Mouse (Mus musculus) limb, embryonic 13.5 days (tissue): Measurements from ENCODE around the gene Olfr94. TPM values are rescaled to one million over a fixed set of nuclear protein-coding genes. Genes with fewer than 3 reads are reported as not detected.
"Not testable (repeated sequence)": the region's sequence is repeated elsewhere in the genome, so short reads cannot be mapped to it uniquely, and the experiment has no call there.

Experiments used
- ATAC-seq: fragments of 200-750 bp; cut with Nextera tagmentation; 2 replicates; pipeline ENCODE4 v1.8.0; 2017; ENCODE audit warnings: low read depth, moderate number of reproducible peaks, moderate TSS enrichment; ENCODE audit not compliant: low FRiP score
- H3K27ac ChIP-seq: fragments of 300-500 bp; sonication (generic); 2 replicates; pipeline ENCODE4 v1.5.1; 2015; ENCODE audit warnings: inconsistent platforms, mild to moderate bottlenecking, moderate library complexity
- H3K27me3 ChIP-seq: fragments of 300-500 bp; sonication (generic); 2 replicates; pipeline ENCODE4 v1.6.1; 2015; ENCODE audit warnings: mild to moderate bottlenecking, inconsistent platforms
- H3K36me3 ChIP-seq: fragments of 300-500 bp; sonication (generic); 2 replicates; pipeline ENCODE4 v1.6.1; 2015; ENCODE audit warnings: inconsistent platforms, mild to moderate bottlenecking, moderate library complexity
- H3K4me1 ChIP-seq: fragments of 300-500 bp; sonication (generic); 2 replicates; pipeline ENCODE4 v1.6.1; 2015; ENCODE audit warnings: inconsistent platforms
- H3K4me2 ChIP-seq: fragments of 300-500 bp; sonication (generic); replicated peaks from 2 replicates; pipeline ENCODE4 v1.6.1; 2015; ENCODE audit warnings: inconsistent platforms, mild to moderate bottlenecking, moderate library complexity
- H3K4me3 ChIP-seq: fragments of 300-500 bp; sonication (generic); 2 replicates; pipeline ENCODE4 v1.5.1; 2015; ENCODE audit warnings: moderate library complexity, mild to moderate bottlenecking, inconsistent platforms
- H3K9ac ChIP-seq: fragments of 300-500 bp; sonication (generic); 2 replicates; pipeline ENCODE4 v1.6.1; 2015; ENCODE audit warnings: mild to moderate bottlenecking, inconsistent platforms
- H3K9me3 ChIP-seq: fragments of 300-500 bp; sonication (generic); 2 replicates; pipeline ENCODE4 v1.6.1; 2016; ENCODE audit warnings: inconsistent platforms
- WGBS: fragments of 180-500 bp; shearing (Covaris S2); methylation state at CpG from one replicate; pipeline ENCODE4 v1.1.7; 2015; 5-methylcytosine and 5-hydroxymethylcytosine counted together
- polyA plus RNA-seq: library from polyadenylated mRNA; unstranded; fragments of >200 nt; fragmentation: Nextera tagmentation; extraction: Ambion mirVana; gene quantifications from 2 replicates; pipeline ENCODE4 v1.2.1, GENCODE M21; 2015

Gene Olfr94
- not detected in 2 replicates for polyA plus RNA-seq

DNA sequence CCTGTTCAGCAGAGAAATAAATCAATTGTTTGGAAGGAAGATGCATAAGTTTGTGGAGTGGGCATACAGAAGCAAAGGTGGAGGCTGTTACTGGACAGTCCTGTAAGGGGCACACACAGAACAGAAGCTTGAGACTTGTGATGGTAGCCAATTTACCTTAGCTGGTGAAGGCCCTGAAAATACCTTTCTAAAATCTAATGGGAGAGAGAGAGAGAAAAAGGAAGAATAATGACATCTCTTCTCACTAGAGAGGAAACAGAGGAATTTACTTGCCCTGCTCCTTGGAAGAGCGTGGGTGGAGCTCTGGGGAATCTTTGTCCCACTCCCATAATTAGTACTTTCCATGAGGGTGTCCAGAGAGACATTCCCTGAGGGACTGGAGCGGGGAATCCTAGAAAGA is at the start of gene Olfr94:
TSS of gene Olfr94 (minus strand) at position 101 of the 400 bp plus-strand sequence.
- Histone ChIP-seq H3K4me1 (no peaks in the 10 kb centered on the region; the same call in 1 of the 2 replicates), H3K9ac (no peak within 1 kb of the TSS), H3K4me3 (no peak within 1 kb of the TSS), H3K4me2 (no peak within 1 kb of the TSS), H3K36me3 (no peaks in the 10 kb centered on the region), H3K9me3 (no peaks in the 10 kb centered on the region), H3K27me3 (peaks cover 30% of the 10 kb centered on the region), H3K27ac (no peak within 1 kb of the TSS)
- ATAC-seq, result no peak
- WGBS, result 67% methylated on average over 2 of the region's 2 CpGs

DNA sequence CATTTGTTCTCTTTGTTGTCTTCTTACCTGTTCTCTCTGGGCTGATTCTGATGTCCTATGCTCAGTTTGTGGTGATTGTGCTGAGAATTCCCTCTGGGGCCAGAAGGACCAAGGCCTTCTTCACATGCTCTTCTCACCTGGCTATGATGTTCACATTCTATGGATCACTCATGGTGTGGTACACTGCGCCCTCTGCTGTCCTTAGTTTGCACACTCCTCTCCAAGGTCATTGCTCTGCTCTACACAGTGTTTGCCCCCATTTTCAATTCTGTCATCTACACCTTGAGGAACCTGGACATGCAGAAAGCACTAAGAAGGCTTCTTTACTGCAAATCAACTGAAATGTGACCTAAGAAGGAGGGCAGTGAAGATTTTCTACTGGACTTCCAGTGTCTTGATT is 49.8 kb upstream of the Olfr94 start:
- ATAC-seq, result no peak
- H3K9me3 ChIP-seq, result no peaks in the 10 kb centered on the region
- WGBS, result 10% methylated on average over 1 of the region's 1 CpGs
- no peaks in the 10 kb centered on the region for H3K27me3 ChIP-seq
- H3K9ac ChIP-seq, result no peak overlapping the region
- no peak overlapping the region for H3K4me3 ChIP-seq
- H3K4me2 ChIP-seq, result no peak overlapping the region
- no peak overlapping the region for H3K27ac ChIP-seq
- no peaks in the 10 kb centered on the region for H3K36me3 ChIP-seq
- H3K4me1 ChIP-seq, result no peaks in the 10 kb centered on the region

DNA sequence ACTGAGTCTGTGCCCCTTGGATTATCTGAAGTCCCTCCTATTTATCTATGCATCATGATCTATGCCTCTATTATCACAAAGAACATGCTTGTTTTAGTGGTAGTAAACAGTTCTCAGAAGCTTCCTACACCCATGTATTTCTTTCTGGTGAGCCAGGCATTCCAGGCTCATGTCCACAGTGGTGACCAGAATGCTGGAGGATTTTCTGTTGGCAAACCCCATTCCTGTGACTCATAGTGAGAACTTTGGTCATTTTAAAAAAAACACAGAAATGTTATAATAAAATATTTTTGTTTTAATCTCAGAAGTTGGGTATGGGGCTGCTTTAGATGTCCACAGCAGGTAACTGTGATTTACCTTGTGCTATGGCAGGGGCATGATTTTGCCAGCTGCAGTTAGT is 48.7 kb upstream of the Olfr94 start:
- no peaks in the 10 kb centered on the region for H3K36me3 ChIP-seq
- no peak for ATAC-seq
- H3K9ac ChIP-seq, result no peak overlapping the region
- H3K4me1 ChIP-seq, result no peaks in the 10 kb centered on the region
- H3K9me3 ChIP-seq, result no peaks in the 10 kb centered on the region
- no peak overlapping the region for H3K27ac ChIP-seq
- no peak overlapping the region for H3K4me2 ChIP-seq
- H3K4me3 ChIP-seq, result no peak overlapping the region
- no peaks in the 10 kb centered on the region for H3K27me3 ChIP-seq

DNA sequence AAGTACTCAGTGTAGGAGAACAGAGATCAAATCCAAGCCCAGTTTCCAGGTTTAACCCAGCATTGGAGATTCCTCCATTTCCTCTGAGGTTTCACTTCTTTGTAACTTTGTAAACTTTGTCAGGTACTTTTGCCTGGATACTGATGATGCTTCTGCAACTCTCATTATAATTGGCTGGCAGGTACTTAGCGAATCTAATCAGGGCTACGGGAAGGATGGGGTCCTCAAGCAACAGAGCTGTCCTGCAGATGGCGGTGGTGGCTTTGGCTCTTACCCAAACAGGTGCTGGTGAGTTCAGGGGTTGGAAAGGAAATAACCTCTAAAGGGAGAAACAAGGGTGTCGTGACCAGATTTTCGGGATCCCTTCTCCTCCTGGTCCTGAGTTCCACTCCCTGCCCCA is 45.9 kb upstream of the Olfr94 start:
- ATAC-seq, result no peak
- H3K9ac ChIP-seq, result no peak overlapping the region
- no peaks in the 10 kb centered on the region for H3K4me1 ChIP-seq
- H3K27ac ChIP-seq, result no peak overlapping the region
- no peaks in the 10 kb centered on the region for H3K9me3 ChIP-seq
- no peak overlapping the region for H3K4me3 ChIP-seq
- H3K4me2 ChIP-seq, result no peak overlapping the region
- H3K36me3 ChIP-seq, result no peaks in the 10 kb centered on the region
- 24% methylated on average over 5 of the region's 5 CpGs for WGBS
- no peaks in the 10 kb centered on the region for H3K27me3 ChIP-seq

DNA sequence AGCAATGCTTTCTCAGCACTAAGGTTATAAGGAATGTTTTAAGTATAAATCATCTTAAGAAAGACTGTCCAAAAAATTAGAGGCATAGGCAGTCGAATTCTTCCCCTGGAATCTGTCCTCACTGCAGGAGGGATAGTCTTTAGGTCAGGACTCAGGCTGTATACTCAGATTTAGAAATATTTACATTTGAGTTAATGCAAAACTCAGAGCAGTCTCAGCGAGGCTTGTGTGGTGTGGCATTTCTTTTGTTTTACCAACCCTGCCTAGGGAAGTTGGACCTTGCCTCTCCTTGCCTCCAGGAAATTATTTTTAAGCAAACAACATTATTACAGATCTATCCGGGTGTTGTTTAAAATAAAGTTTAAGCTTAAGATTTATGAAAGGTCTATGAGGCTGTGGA is 41.4 kb upstream of the Olfr94 start:
- Histone ChIP-seq H3K9ac (no peak overlapping the region), H3K9me3 (no peaks in the 10 kb centered on the region), H3K4me3 (no peak overlapping the region), H3K4me1 (no peaks in the 10 kb centered on the region), H3K27me3 (no peaks in the 10 kb centered on the region), H3K27ac (no peak overlapping the region), H3K36me3 (no peaks in the 10 kb centered on the region), H3K4me2 (no peak overlapping the region)
- no peak for ATAC-seq
- 59% methylated on average over 3 of the region's 3 CpGs for WGBS

DNA sequence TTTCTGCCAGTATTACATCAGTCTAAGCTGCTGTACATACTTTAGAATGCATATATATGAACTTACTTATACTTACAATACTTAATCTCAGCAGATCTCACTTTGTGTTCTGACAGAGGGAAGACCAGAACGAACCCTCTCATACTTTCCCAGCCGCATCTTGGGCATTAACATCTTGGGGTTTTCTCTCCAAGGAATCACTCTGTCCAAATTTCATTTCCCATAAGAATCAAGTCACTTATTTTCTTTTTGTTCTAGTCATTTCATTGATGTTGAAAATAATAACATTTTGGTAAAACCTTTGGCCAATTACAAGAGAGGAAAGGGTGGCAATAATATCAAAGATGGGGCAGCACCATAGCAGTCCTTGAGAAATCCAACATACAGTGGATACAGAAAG is 36.4 kb upstream of the Olfr94 start, which contains the start of gene Olfr97:
TSS of gene Olfr97 (minus strand) at position 101 of the 400 bp plus-strand sequence.
- not testable (repeated sequence) for H3K9me3 ChIP-seq, H3K4me2 ChIP-seq, H3K27me3 ChIP-seq, H3K9ac ChIP-seq, ATAC-seq, H3K27ac ChIP-seq, H3K36me3 ChIP-seq, H3K4me1 ChIP-seq, H3K4me3 ChIP-seq
- WGBS, result 83% methylated on average over 2 of the region's 2 CpGs

DNA sequence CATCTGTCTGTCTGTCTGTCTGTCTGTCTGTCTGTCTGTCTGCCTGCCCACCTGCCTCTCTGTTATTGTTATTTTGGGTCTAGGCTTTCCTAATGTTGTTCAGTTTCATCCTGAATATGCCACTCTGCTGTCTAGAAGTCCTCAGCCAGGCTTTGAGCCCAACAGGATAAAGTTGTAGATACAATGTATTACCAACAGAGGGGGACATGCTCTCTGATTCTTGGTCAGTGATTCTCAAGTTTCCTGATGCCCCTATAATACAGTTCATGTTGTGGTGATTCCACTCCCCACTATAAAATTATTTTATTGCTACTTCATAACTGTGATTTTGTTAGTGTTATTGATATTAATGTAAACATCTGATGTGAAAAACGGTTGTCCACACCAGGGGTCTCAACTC is 21.1 kb upstream of the Olfr94 start:
- H3K27ac ChIP-seq, result no peak overlapping the region
- H3K36me3 ChIP-seq, result no peaks in the 10 kb centered on the region
- H3K9me3 ChIP-seq, result 0 out of 2 replicates have a peak, but pooled peaks cover 8% of the 10 kb centered on the region
- H3K9ac ChIP-seq, result no peak overlapping the region
- H3K4me1 ChIP-seq, result no peaks in the 10 kb centered on the region
- H3K4me3 ChIP-seq, result no peak overlapping the region
- no peak for ATAC-seq
- WGBS, result 15% methylated on average over 1 of the region's 1 CpGs
- H3K4me2 ChIP-seq, result no peak overlapping the region
- H3K27me3 ChIP-seq, result no peaks in the 10 kb centered on the region

DNA sequence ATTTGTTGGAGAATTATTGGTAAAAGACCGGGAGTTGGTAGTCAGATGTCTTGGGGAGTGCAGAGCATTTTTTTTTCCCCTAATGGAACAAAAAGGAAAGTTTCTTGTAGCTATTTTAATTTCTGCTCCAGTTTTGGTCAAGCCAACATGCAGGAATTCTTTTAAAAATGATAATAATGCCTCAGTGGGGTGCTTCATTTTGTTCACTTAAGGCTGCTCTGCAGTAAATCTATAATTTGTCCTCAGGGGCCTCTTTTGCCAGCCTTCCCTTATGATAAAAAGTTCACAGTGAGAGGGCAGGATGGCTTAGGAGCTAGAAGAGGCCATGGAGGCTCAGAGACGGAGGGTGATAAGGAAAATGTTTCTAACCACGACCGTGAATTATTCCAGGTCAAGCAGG is 19.1 kb upstream of the Olfr94 start, which contains the start of gene Olfr96:
TSS of gene Olfr96 (plus strand) at position 301 of the 400 bp plus-strand sequence.
- Histone ChIP-seq H3K27me3 (no peaks in the 10 kb centered on the region), H3K4me2 (no peak within 1 kb of the TSS), H3K9me3 (0 out of 2 replicates have a peak, but pooled peaks cover 8% of the 10 kb centered on the region), H3K27ac (no peak within 1 kb of the TSS), H3K9ac (no peak within 1 kb of the TSS), H3K4me1 (no peaks in the 10 kb centered on the region), H3K4me3 (no peak within 1 kb of the TSS), H3K36me3 (no peaks in the 10 kb centered on the region)
- 63% methylated on average over 4 of the region's 4 CpGs for WGBS
- ATAC-seq, result no peak

DNA sequence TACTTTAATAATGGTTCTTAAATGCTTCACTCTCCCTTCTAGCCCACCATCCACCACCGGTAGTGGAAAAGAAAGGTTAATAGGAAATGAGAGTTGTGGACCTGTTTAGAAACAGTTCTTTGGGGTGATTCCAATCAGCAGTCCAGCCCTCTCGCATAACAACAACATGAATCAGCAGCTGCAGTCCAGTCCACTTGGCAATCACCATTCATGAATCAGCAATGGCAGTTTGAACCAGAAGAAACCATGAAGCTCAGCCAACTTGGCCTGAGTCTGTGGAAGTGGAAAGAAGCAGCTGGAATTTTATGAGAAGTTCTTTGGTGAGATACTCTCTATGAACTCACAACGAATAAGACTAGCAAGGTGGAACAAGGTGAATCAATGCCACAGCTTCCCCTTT is 17.7 kb upstream of the Olfr94 start:
- 80% methylated on average over 3 of the region's 3 CpGs for WGBS
- Histone ChIP-seq H3K36me3 (no peaks in the 10 kb centered on the region), H3K27ac (no peak overlapping the region), H3K4me3 (no peak overlapping the region), H3K4me1 (no peaks in the 10 kb centered on the region), H3K4me2 (no peak overlapping the region), H3K9me3 (0 out of 2 replicates have a peak, but pooled peaks cover 8% of the 10 kb centered on the region), H3K27me3 (0 out of 2 replicates have a peak, but pooled peaks cover 4% of the 10 kb centered on the region), H3K9ac (no peak overlapping the region)
- no peak for ATAC-seq

DNA sequence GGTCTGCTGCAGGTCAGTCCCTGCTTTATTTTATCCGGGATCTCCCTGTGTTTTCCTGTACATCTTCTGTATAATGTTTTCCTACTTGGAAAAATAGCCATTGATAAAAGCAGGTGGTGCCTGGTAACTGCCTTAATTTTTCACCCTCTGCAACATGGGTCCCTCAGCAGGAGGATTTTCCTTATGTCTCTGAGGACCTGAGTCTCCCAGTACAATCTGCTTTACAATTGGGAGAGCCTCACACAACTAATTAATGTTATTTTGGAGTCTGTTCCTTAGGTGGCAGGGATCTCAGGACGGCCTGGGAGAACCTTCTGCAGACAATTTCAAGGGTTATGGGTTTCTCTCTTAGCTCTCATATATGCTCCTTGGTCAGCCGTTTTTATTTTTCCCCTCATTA is 12.2 kb upstream of the Olfr94 start, which contains the start of gene Olfr95:
TSS of gene Olfr95 (minus strand) at position 101 of the 400 bp plus-strand sequence.
- Histone ChIP-seq H3K36me3 (no peaks in the 10 kb centered on the region), H3K27ac (no peak within 1 kb of the TSS), H3K4me2 (no peak within 1 kb of the TSS), H3K9ac (no peak within 1 kb of the TSS), H3K27me3 (peaks cover 45% of the 10 kb centered on the region), H3K4me1 (0 out of 2 replicates have a peak, but pooled peaks cover 6% of the 10 kb centered on the region), H3K4me3 (no peak within 1 kb of the TSS), H3K9me3 (0 out of 2 replicates have a peak, but pooled peaks cover 8% of the 10 kb centered on the region)
- WGBS, result 75% methylated on average over 3 of the region's 3 CpGs
- ATAC-seq, result no peak

DNA sequence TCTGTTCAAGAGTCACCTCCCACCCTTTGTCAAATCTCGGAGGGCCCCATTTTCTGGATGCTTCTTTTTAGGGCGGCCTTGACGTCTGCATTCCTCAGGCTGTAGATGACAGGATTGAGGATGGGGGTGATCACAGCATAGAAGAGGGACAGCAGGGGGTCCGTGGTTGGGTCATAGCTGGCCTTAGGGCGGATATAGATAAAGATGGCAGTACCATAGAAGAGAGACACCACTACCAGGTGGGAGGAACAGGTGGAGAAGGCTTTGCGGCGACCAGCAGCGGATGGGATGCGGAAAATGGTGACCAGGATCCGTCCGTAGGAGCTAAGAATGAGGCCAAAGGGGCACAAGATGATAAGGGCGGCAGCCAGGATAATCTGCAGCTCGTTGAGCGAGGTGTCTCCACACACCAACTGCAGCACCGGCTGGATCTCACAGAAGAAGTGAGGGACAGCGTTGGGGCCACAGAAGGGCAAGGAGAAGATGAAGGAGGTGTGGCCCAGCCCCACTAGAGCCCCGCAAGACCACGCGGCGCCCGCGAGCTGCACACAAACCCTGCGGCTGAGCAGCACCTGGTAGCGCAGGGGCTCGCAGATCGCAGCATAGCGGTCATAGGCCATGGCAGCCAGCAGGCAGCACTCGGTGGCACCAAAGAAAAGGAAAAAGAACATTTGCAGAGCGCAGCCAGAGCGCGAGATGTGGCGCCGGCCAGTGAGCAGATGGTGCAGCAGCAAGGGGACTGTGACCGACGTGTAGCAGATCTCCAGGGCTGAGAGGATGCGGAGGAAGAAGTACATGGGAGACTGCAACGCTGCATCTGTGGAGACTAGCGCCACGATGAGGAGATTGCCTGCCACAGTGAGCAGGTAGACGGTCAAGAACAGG is 10.3 kb upstream of the Olfr94 start:
- WGBS, result 15% methylated on average over 40 of the region's 40 CpGs
- H3K9ac ChIP-seq, result 0 out of 2 replicates have a peak overlapping the region, but pooled peaks have one; percentile 14
- peak overlapping the region; percentile 24 for H3K4me3 ChIP-seq
- no peak for ATAC-seq
- 0 out of 2 replicates have a peak, but pooled peaks cover 6% of the 10 kb centered on the region for H3K4me1 ChIP-seq
- H3K4me2 ChIP-seq, result peak overlapping the region; percentile 49
- no peaks in the 10 kb centered on the region for H3K9me3 ChIP-seq
- no peaks in the 10 kb centered on the region for H3K36me3 ChIP-seq
- H3K27me3 ChIP-seq, result peaks cover 45% of the 10 kb centered on the region
- H3K27ac ChIP-seq, result no peak overlapping the region

DNA sequence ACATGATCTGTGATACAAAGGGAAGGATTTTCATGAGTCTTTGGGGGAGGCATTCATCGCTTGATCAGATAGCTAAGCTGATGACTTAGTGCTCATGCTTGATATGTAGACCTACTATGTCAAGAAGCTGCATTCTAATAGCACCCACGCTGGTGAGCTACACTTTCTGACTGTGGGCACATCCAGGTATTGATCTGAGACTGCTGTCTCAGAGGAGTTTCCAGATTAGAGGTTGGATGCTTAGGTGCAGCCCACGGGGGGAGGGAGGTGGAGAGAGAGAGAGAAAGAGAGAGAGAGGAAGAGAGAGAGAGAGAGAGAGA is 3.1 kb upstream of the Olfr94 start:
- no peak overlapping the region for H3K4me2 ChIP-seq
- H3K4me1 ChIP-seq, result no peaks in the 10 kb centered on the region
- no peak overlapping the region for H3K4me3 ChIP-seq
- H3K36me3 ChIP-seq, result no peaks in the 10 kb centered on the region
- peaks cover 7% of the 10 kb centered on the region for H3K27me3 ChIP-seq
- 30% methylated on average over 3 of the region's 3 CpGs for WGBS
- H3K27ac ChIP-seq, result no peak overlapping the region
- ATAC-seq, result 0 out of 2 replicates have a peak, but pooled peaks have one; percentile 15
- H3K9ac ChIP-seq, result no peak overlapping the region
- H3K9me3 ChIP-seq, result no peaks in the 10 kb centered on the region
